In the genomic region with DNA sequence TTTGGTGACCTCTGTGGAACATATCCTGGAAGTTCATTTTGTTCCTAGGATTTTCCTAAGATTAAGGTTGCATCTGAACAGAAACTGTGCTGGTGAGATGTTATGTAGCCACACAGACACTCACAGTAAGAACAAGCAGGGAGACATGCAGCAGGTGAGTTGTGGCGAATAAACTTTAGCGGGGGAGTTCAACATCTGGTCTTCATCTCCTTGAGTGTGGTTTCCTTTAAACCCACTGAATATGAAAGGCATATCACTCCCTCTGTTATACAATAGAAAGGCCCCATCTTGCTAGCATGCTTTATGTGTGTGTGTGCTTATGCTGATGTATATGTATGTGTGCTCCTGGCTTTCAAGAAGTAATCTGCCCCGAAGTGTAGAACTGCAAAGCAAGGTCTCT, we compare ENCODE assay signal across 26 mouse cellular contexts.
DNase-seq lines count a peak whose midpoint lies in the region; ATAC-seq lines count a peak whose summit lies in the region.
"Had no signal": no experiment of that assay in that cellular context is flagged by ENCODE, and none has a peak within 500 bp of the region (broad histone marks: within the 10 kb centered on the region; RNA-seq: fewer than 3 reads in every experiment).

No protein-coding gene starts in this region.

- peak; percentile 12 for DNase-seq in embryo, embryonic 11 days
- no peak for DNase-seq in embryo, embryonic 9.5 days (ENCODE audit: extremely low spot score)
- peak; percentile 60 for DNase-seq in embryonic facial prominence, embryonic 11.5 days (ENCODE audit: low spot score)
- DNase-seq in limb, embryonic 10.5 days (ENCODE audit: low spot score) = no peak
- no peak for DNase-seq in thymus, postnatal 4 days
- no peak for DNase-seq in kidney, adult 11 months
- DNase-seq: adrenal gland, adult 8-10 months; cerebellum, adult 8-10 months; cerebellum, postnatal 36 days; gastrocnemius, postnatal 36 days; kidney, adult 18-20 months; kidney, postnatal 25 days; liver, postnatal 0 days; lung, postnatal 4 days; thymus, postnatal 14 days had no signal

- H3K9ac ChIP-seq in hindbrain, embryonic 12.5 days = no peak overlapping the region
- H3K9ac ChIP-seq in hindbrain, embryonic 16.5 days (ENCODE audit: low read depth, low read length) = no peak overlapping the region
- no peak overlapping the region for H3K9ac ChIP-seq in embryonic facial prominence, embryonic 11.5 days (replicated peaks; ENCODE audit: low read length)
- H3K9ac ChIP-seq: embryonic facial prominence, embryonic 13.5 days; forebrain, embryonic 12.5 days; heart, embryonic 12.5 days; hindbrain, embryonic 14.5 days; kidney, embryonic 15.5 days; liver, embryonic 12.5 days; liver, postnatal 0 days had no signal

- no peak overlapping the region for H3K4me2 ChIP-seq in hindbrain, embryonic 12.5 days (replicated peaks)
- no peak overlapping the region for H3K4me2 ChIP-seq in hindbrain, embryonic 16.5 days (ENCODE audit: low read length)
- H3K4me2 ChIP-seq in embryonic facial prominence, embryonic 11.5 days (ENCODE audit: low read depth, low read length) = no peak overlapping the region
- H3K4me2 ChIP-seq: forebrain, embryonic 12.5 days; heart, embryonic 12.5 days; kidney, embryonic 15.5 days; liver, embryonic 12.5 days had no signal

- no peak overlapping the region for H3K27ac ChIP-seq in hindbrain, embryonic 12.5 days
- no peak overlapping the region for H3K27ac ChIP-seq in hindbrain, embryonic 16.5 days (ENCODE audit: low read depth, low read length)
- no peak overlapping the region for H3K27ac ChIP-seq in embryonic facial prominence, embryonic 11.5 days (replicated peaks; ENCODE audit: low read depth, low read length)
- H3K27ac ChIP-seq in limb, embryonic 10.5 days = 0 out of 2 replicates have a peak overlapping the region, but pooled peaks have one; percentile 8
- H3K27ac ChIP-seq: kidney, embryonic 15.5 days; liver, embryonic 12.5 days had no signal

- 0 out of 2 replicates have a peak, but pooled peaks have one; percentile 24 for ATAC-seq in hindbrain, embryonic 12.5 days (ENCODE audit: low FRiP score)
- no peak for ATAC-seq in hindbrain, embryonic 16.5 days
- no peak for ATAC-seq in embryonic facial prominence, embryonic 11.5 days (replicated peaks; ENCODE audit: insufficient number of reproducible peaks, low FRiP score, low TSS enrichment, low read depth)
- ATAC-seq: inflammation-experienced regulatory T-cells, adult 6 months; liver, embryonic 12.5 days; liver, postnatal 0 days had no signal

- peaks cover 14% of the 10 kb centered on the region for H3K4me1 ChIP-seq in hindbrain, embryonic 12.5 days
- peaks cover 10% of the 10 kb centered on the region for H3K4me1 ChIP-seq in hindbrain, embryonic 16.5 days (ENCODE audit: control insufficient read depth, insufficient read depth, low read depth, low read length)
- no peaks in the 10 kb centered on the region for H3K4me1 ChIP-seq in embryonic facial prominence, embryonic 11.5 days (ENCODE audit: control insufficient read depth, insufficient read depth, low read length)
- peaks cover 13% of the 10 kb centered on the region for H3K4me1 ChIP-seq in limb, embryonic 10.5 days
- H3K4me1 ChIP-seq: kidney, embryonic 15.5 days; liver, embryonic 12.5 days; megakaryocyte, embryonic 14.5 days had no signal

- WGBS in hindbrain, embryonic 12.5 days = 75% methylated on average over 3 of the region's 3 CpGs
- 85% methylated on average over 3 of the region's 3 CpGs for WGBS in hindbrain, embryonic 16.5 days
- WGBS in embryonic facial prominence, embryonic 11.5 days = 63% methylated on average over 3 of the region's 3 CpGs
- 81% methylated on average over 3 of the region's 3 CpGs for WGBS in limb, embryonic 10.5 days

- H3K27me3 ChIP-seq in hindbrain, embryonic 12.5 days = no peaks in the 10 kb centered on the region
- no peaks in the 10 kb centered on the region for H3K27me3 ChIP-seq in hindbrain, embryonic 16.5 days (replicated peaks; ENCODE audit: control insufficient read depth, insufficient read depth, low read length)
- no peaks in the 10 kb centered on the region for H3K27me3 ChIP-seq in embryonic facial prominence, embryonic 11.5 days (ENCODE audit: control insufficient read depth, insufficient read depth, low read length)
- H3K27me3 ChIP-seq in limb, embryonic 10.5 days (ENCODE audit: low read depth, poor library complexity, severe bottlenecking) = no peaks in the 10 kb centered on the region
- H3K27me3 ChIP-seq: embryonic facial prominence, embryonic 13.5 days; forebrain, embryonic 12.5 days; heart, embryonic 12.5 days; kidney, embryonic 15.5 days; liver, embryonic 12.5 days; megakaryocyte, embryonic 14.5 days had no signal

- H3K9me3 ChIP-seq in hindbrain, embryonic 12.5 days (replicated peaks) = no peaks in the 10 kb centered on the region
- H3K9me3 ChIP-seq in hindbrain, embryonic 16.5 days (ENCODE audit: control insufficient read depth, low read length) = no peaks in the 10 kb centered on the region
- no peaks in the 10 kb centered on the region for H3K9me3 ChIP-seq in embryonic facial prominence, embryonic 11.5 days (replicated peaks; ENCODE audit: control insufficient read depth, low read length)
- H3K9me3 ChIP-seq in limb, embryonic 10.5 days (replicated peaks) = no peaks in the 10 kb centered on the region
- H3K9me3 ChIP-seq: embryonic facial prominence, embryonic 13.5 days; forebrain, embryonic 12.5 days; heart, embryonic 12.5 days; kidney, embryonic 15.5 days; liver, embryonic 12.5 days had no signal

- H3K4me3 ChIP-seq in hindbrain, embryonic 12.5 days = no peak overlapping the region
- no peak overlapping the region for H3K4me3 ChIP-seq in hindbrain, embryonic 16.5 days (ENCODE audit: low read length)
- no peak overlapping the region for H3K4me3 ChIP-seq in embryonic facial prominence, embryonic 11.5 days (ENCODE audit: low read depth, low read length)
- H3K4me3 ChIP-seq in limb, embryonic 10.5 days = no peak overlapping the region
- H3K4me3 ChIP-seq: embryonic facial prominence, embryonic 13.5 days; forebrain, embryonic 12.5 days; heart, embryonic 12.5 days; kidney, embryonic 15.5 days; liver, embryonic 12.5 days; megakaryocyte, embryonic 14.5 days had no signal

- no peaks in the 10 kb centered on the region for H3K36me3 ChIP-seq in hindbrain, embryonic 12.5 days
- no peaks in the 10 kb centered on the region for H3K36me3 ChIP-seq in hindbrain, embryonic 16.5 days (ENCODE audit: control insufficient read depth, insufficient read depth, low read length)
- no peaks in the 10 kb centered on the region for H3K36me3 ChIP-seq in embryonic facial prominence, embryonic 11.5 days (replicated peaks; ENCODE audit: control insufficient read depth, insufficient read depth, low read depth, low read length)
- H3K36me3 ChIP-seq in limb, embryonic 10.5 days = no peaks in the 10 kb centered on the region
- H3K36me3 ChIP-seq: embryonic facial prominence, embryonic 13.5 days; forebrain, embryonic 12.5 days; G1E; heart, embryonic 12.5 days; kidney, embryonic 15.5 days; liver, embryonic 12.5 days had no signal

Comparison
In these comparisons a context has a peak if more than half of its experiments do, and no peak if none do; other contexts are left out.
1. DNase-seq: peak in embryo, embryonic 11 days (single experiment) and embryonic facial prominence, embryonic 11.5 days (single experiment); none in embryo, embryonic 9.5 days (single experiment), limb, embryonic 10.5 days (single experiment), thymus, postnatal 4 days (single experiment) and kidney, adult 11 months (single experiment).